Mouse (Mus musculus): ENCODE measurements around the gene Erc1. TPM values are rescaled to one million over a fixed set of nuclear protein-coding genes. Genes with fewer than 3 reads are reported as not detected.

Gene Erc1
- total and polyA plus RNA-seq, 2 experiments from 2014 or later, result 43.3 to 83.3 TPM

DNA sequence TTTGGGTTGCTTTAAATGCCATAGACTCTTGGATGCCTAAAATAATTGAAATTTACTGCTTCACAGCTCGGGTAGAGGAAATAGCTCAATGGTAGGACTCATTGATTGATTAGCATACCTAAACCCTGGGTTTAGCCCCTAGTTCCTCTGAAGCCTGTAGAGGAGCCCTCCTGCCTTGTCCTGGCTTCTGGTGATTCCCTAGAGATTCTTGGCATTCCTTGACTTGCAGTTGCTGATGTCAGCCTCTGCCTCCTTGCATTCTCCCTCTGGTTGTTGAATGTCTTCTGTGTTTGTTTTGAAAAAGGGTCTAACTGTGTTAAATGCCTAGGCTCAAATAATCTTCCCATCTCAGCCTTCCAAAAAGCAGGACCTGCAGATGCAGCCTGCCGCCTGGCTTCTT lies 6.2 kb upstream of the Erc1 start:
- H3K4me2 ChIP-seq (ENCODE audit: low read depth), result no peak overlapping the region
- H3K27ac ChIP-seq (ENCODE audit: low read depth, low read length), result no peak overlapping the region
- H3K4me1 ChIP-seq (ENCODE audit: insufficient read depth), result no peaks in the 10 kb centered on the region
- no peaks in the 10 kb centered on the region for H3K27me3 ChIP-seq (ENCODE audit: insufficient read depth, low read length)
- no peaks in the 10 kb centered on the region for H3K36me3 ChIP-seq (ENCODE audit: insufficient read depth)
- no peaks in the 10 kb centered on the region for H3K9me3 ChIP-seq (ENCODE audit: low read length)
- no peak for ATAC-seq
- no peak for TF ChIP-seq CTCF (IDR thresholded peaks at IDR 0.05; ENCODE audit: low read depth)
- 40% methylated on average over 2 of the region's 2 CpGs for WGBS
- DNase-seq, result no peak
- no peak overlapping the region for H3K9ac ChIP-seq
- H3K4me3 ChIP-seq (ENCODE audit: low read depth, low read length), result no peak overlapping the region

DNA sequence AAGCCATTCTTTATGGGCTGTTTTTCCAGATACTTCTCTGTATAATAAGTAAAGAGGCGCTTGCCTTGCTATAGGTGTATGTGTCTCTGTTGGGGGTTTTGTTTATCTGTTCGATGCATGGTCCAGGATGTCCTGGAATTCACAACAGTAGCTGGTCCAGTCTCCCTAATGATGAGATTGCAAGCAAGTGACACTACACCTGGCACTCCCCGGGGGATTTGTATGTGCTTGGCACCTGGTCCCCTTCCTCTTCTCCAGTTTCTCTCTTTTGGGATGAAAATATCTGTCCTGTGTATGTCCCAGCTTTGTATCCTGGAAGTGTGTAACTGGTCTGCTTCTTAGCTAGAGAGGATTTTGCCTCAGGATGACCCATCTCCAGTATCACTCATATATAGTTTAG lies 1.9 kb upstream of the Erc1 start:
- WGBS, result 96% methylated on average over 3 of the region's 3 CpGs
- Histone ChIP-seq H3K9me3 (ENCODE audit: low read length) (no peaks in the 10 kb centered on the region), H3K36me3 (ENCODE audit: insufficient read depth) (no peaks in the 10 kb centered on the region), H3K4me3 (ENCODE audit: low read depth, low read length) (no peak overlapping the region), H3K27ac (ENCODE audit: low read depth, low read length) (no peak overlapping the region), H3K9ac (no peak overlapping the region), H3K4me1 (ENCODE audit: insufficient read depth) (no peaks in the 10 kb centered on the region; the same call in 1 of the 2 replicates), H3K4me2 (ENCODE audit: low read depth) (no peak overlapping the region), H3K27me3 (ENCODE audit: insufficient read depth, low read length) (no peaks in the 10 kb centered on the region)
- DNase-seq (no peak), ATAC-seq (no peak)
- no peak for TF ChIP-seq CTCF (IDR thresholded peaks at IDR 0.05; ENCODE audit: low read depth)

DNA sequence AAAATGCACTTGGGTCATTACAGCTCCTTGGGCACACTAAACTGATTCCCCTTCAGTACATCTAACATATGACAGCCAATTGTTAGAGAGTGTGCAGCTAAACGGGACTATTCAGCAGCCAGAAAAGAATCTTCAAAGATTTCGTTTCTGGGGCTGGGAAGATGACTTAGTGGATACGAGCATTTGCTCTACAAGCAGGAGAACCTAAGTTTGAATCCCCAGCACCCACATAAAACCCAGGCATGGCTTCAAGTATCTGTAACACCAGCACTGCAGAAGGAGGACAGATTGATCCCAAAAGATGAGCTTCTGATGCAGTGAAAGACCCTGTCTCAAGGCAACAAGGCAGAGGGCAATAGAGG lies 1.4 kb upstream of the Erc1 start:
- no peak overlapping the region for H3K4me3 ChIP-seq (ENCODE audit: low read depth, low read length)
- no peaks in the 10 kb centered on the region for H3K9me3 ChIP-seq (ENCODE audit: low read length)
- TF ChIP-seq CTCF (IDR thresholded peaks at IDR 0.05; ENCODE audit: low read depth), result no peak
- H3K9ac ChIP-seq, result peak overlapping the region; percentile 92; the same call in 1 of the 2 replicates
- WGBS, result 23% methylated on average over 3 of the region's 3 CpGs
- no peak for DNase-seq
- no peaks in the 10 kb centered on the region; the same call in 1 of the 2 replicates for H3K4me1 ChIP-seq (ENCODE audit: insufficient read depth)
- no peak overlapping the region for H3K27ac ChIP-seq (ENCODE audit: low read depth, low read length)
- no peaks in the 10 kb centered on the region for H3K27me3 ChIP-seq (ENCODE audit: insufficient read depth, low read length)
- no peaks in the 10 kb centered on the region for H3K36me3 ChIP-seq (ENCODE audit: insufficient read depth)
- ATAC-seq, result no peak
- peak overlapping the region; percentile 78 for H3K4me2 ChIP-seq (ENCODE audit: low read depth)

DNA sequence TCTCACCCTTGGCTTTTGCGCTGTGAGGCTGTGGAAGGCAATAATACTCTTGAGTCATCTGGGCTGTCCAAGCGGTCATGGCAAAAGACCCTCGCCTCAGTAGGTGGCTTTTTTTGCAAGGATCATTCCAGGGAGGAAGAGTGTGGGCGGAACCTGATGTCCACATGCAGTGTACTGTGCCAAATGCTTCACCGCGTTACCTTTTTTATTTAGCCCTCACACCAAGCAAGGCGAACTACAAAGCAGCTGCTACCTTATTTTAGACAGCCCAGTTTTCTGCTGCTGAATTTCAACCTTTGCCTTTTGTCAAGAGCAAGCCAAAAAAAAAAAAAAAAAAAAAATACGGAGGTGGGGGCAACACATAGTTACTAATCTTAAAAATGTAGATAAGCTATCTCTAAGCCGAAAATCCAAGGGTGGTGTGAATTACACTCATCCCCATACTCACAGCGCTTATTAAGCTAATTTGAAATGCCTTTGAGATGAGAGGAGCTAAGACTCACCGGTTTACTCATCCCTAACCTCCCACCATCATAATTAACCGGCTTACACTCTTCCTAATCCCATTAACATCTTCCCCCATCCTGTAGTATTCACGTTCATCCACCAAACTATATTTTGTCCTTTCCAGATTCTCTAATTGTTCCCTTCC lies 855 bp upstream of the Erc1 start:
- no peaks in the 10 kb centered on the region; the same call in 1 of the 2 replicates for H3K4me1 ChIP-seq (ENCODE audit: insufficient read depth)
- H3K4me2 ChIP-seq (ENCODE audit: low read depth), result peak overlapping the region; percentile 78
- DNase-seq (peak; percentile 35), ATAC-seq (no peak)
- H3K27ac ChIP-seq (ENCODE audit: low read depth, low read length), result peak overlapping the region; percentile 95
- H3K9ac ChIP-seq, result peak overlapping the region; percentile 92
- H3K27me3 ChIP-seq (ENCODE audit: insufficient read depth, low read length), result no peaks in the 10 kb centered on the region
- no peak for TF ChIP-seq CTCF (IDR thresholded peaks at IDR 0.05; ENCODE audit: low read depth)
- no peaks in the 10 kb centered on the region for H3K36me3 ChIP-seq (ENCODE audit: insufficient read depth)
- H3K4me3 ChIP-seq (ENCODE audit: low read depth, low read length), result peak overlapping the region; percentile 96
- no peaks in the 10 kb centered on the region for H3K9me3 ChIP-seq (ENCODE audit: low read length)
- 7% methylated on average over 13 of the region's 13 CpGs for WGBS

DNA sequence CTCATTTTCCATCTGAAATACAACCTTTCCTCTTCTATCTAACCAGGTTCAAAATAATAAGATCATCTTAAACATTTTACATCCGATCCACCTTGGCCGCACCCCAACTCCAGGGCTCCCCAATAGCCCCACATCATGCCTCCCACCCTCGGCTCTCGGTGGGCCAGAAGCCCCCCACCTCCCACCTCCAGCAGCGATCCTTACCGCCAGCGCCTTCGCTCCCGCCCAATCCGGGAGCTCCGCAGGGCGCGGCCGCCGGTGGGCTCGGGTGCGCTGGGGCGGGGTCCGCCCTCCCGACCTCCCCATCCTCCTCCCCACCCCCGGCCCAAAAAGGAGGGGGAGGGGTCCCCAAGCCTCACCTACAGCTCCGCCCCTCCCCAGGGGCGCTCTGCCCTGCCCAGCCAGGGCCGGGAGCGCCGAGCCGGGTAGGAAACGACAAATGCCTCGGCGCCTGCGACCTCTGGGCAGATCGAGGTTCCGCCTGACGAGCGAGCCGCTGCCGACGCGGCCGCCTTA lies 391 bp downstream of the Erc1 start:
- Histone ChIP-seq H3K9me3 (ENCODE audit: low read length) (no peaks in the 10 kb centered on the region), H3K4me3 (ENCODE audit: low read depth, low read length) (peak overlapping the region; percentile 96), H3K9ac (peak overlapping the region; percentile 92), H3K27ac (ENCODE audit: low read depth, low read length) (peak overlapping the region; percentile 95), H3K4me2 (ENCODE audit: low read depth) (peak overlapping the region; percentile 78), H3K4me1 (ENCODE audit: insufficient read depth) (no peaks in the 10 kb centered on the region; the same call in 1 of the 2 replicates), H3K27me3 (ENCODE audit: insufficient read depth, low read length) (no peaks in the 10 kb centered on the region), H3K36me3 (ENCODE audit: insufficient read depth) (no peaks in the 10 kb centered on the region)
- TF ChIP-seq CTCF (IDR thresholded peaks at IDR 0.05; ENCODE audit: low read depth), result no peak
- DNase-seq (no peak), ATAC-seq (peak; percentile 42)
- WGBS, result 2% methylated on average over 32 of the region's 40 CpGs

DNA sequence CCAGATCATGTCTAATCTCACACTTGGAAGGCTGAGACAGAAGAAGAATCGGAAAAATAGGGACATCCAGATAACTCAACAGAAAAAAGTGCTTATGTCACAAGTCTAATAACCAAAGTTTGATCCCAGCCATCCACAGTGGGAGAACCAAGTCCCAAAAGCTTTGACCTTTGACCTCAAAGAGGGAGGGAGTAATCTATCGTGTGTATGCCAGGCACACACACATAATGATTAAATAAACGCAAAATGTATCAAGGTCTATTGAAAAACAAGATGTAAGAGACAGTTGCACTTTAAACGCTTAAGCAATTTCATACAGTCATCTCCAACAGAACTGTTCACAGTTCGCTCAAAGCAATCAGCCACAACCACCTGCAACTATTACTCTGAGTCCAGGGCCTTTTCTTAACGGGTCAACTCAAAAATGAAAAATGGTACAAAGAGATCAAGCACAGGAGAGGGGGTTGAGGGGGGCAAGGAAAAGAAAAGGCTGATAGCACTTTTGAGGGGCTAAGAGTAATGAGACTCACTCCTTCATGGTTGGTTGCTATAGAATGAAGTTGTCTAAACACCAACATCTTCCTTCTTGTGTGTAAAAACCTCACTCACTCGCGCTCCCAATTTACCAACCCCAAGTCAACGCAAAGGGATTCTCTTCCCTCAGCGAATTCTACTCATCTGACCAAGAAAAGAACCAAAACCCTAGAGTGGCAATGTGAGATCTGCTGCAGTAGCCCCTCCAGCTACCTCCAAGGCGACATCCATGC lies 1.0 kb downstream of the Erc1 start:
- Histone ChIP-seq H3K9me3 (ENCODE audit: low read length) (no peaks in the 10 kb centered on the region), H3K36me3 (ENCODE audit: insufficient read depth) (no peaks in the 10 kb centered on the region), H3K4me2 (ENCODE audit: low read depth) (peak overlapping the region; percentile 78), H3K27ac (ENCODE audit: low read depth, low read length) (peak overlapping the region; percentile 95; the same call in 1 of the 2 replicates), H3K9ac (peak overlapping the region; percentile 92), H3K27me3 (ENCODE audit: insufficient read depth, low read length) (no peaks in the 10 kb centered on the region), H3K4me1 (ENCODE audit: insufficient read depth) (no peaks in the 10 kb centered on the region; the same call in 1 of the 2 replicates), H3K4me3 (ENCODE audit: low read depth, low read length) (peak overlapping the region; percentile 96)
- DNase-seq (peak; percentile 38), ATAC-seq (no peak)
- no peak for TF ChIP-seq CTCF (IDR thresholded peaks at IDR 0.05; ENCODE audit: low read depth)
- 22% methylated on average over 11 of the region's 11 CpGs for WGBS

DNA sequence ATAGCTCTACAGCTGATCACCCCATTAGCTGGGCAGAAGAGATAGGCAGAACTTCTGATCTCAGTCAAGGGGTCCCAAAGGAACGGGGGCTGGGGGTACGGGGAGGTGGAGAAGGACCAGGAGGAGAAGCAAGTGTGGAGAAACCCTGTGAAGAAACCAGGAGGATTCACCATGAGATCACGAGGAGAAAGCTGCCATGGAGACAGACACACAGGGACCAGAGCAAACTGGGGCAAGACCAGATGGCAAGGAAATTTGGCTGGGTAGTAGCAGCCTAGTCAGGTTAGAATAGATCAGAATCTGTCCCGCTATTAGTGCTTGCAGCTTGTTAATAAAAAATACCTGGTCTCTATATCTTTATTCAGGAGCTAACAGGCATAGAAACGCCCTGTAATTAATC lies 18.0 kb downstream of the Erc1 start:
- 84% methylated on average over 5 of the region's 5 CpGs for WGBS

More for the DNA sequence above, 18.0 kb downstream of the Erc1 start:
- H3K4me2 ChIP-seq (ENCODE audit: low read depth), result no peak overlapping the region
- H3K4me3 ChIP-seq (ENCODE audit: low read depth, low read length), result no peak overlapping the region
- H3K36me3 ChIP-seq (ENCODE audit: insufficient read depth), result peaks cover under 1% of the 10 kb centered on the region; the same call in 1 of the 2 replicates
- ATAC-seq (no peak), DNase-seq (no peak)
- no peaks in the 10 kb centered on the region for H3K9me3 ChIP-seq (ENCODE audit: low read length)
- no peak overlapping the region for H3K27ac ChIP-seq (ENCODE audit: low read depth, low read length)
- no peak for TF ChIP-seq CTCF (IDR thresholded peaks at IDR 0.05; ENCODE audit: low read depth)
- H3K27me3 ChIP-seq (ENCODE audit: insufficient read depth, low read length), result no peaks in the 10 kb centered on the region
- H3K9ac ChIP-seq, result no peak overlapping the region
- no peaks in the 10 kb centered on the region for H3K4me1 ChIP-seq (ENCODE audit: insufficient read depth)

Data from forebrain, postnatal 0 days (tissue).